Mouse (Mus musculus) erythroblast, embryonic 14.5 days (primary cell): Measurements from ENCODE around the gene Tnfaip8l1.

ENCODE experiments used
- GATA1 ChIP-seq: IDR thresholded peaks from 2 replicates; pipeline ENCODE4 v1.6.1; 2012; ENCODE audit warnings: low read length, inconsistent platforms, mixed read lengths
- TAL1 ChIP-seq: IDR thresholded peaks from 3 replicates; pipeline ENCODE4 v1.6.1; 2012; ENCODE audit warnings: low read length, inconsistent platforms, mixed read lengths

DNA sequence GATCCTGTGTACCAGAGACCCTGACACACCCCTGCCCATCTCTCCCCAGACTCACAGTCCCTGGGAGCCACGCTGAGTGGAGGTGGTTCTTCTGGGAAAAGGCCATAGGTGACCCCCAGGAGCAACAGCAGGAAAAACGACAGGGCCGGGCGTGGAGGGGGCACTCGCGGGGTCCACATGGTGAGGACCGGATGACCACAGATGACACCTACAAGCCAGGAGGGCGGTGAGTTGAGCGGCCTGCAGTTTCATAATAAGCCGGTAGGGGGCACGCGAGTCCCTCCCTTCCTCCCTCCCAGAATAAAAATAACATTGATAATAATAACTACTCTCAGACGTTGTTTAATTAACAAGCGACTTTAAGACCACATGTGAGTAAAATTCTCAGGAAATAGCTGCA, 29.6 kb upstream of the Tnfaip8l1 start:
- TF ChIP-seq GATA1 (no peak), TAL1 (no peak)
